Mouse (Mus musculus): ENCODE data around the gene Dpp9. TPM values are rescaled to one million over a fixed set of nuclear protein-coding genes. Genes with fewer than 3 reads are reported as not detected.

Gene Dpp9
- total RNA-seq, 2 experiments from 2014 or later = 43.7 to 44.3 TPM

GRCm38 (mm10) chr17:56139858-56140595 is 78.7 kb downstream of the Dpp9 start, which contains the start of gene Sema6b:
TSS of gene Sema6b (minus strand) at chr17:56140343.
- peak in 1 of 2 experiments; percentile 76 for DNase-seq

- peak in 1 of 2 experiments; percentile 9 for DNase-seq
Observed at GRCm38 (mm10) chr17:56139355-56139754, 79.3 kb downstream of the Dpp9 start.

GRCm38 (mm10) chr17:56137839-56138613 is 80.7 kb downstream of the Dpp9 start:
- DNase-seq = peak in 1 of 2 experiments; percentile 21

Small RNA genes lying within 50 kb of the gene (microRNA-seq; reads per million reads assigned to microRNA genes)
- gene Gm44397 (0 reads per million in 2 experiments), gene Mir7b (7.2 to 7.8 reads per million in 2 experiments)

Other genes with a start within 250 kb of the Dpp9 start
- 1 to 10 TPM; 1.1 to 1.9 TPM for gene Shd, start 248.4 kb downstream of the Dpp9 start, total RNA-seq (2021)
- gene Fsd1, start 232.4 kb downstream of the Dpp9 start, total RNA-seq (2021) = not detected
- gene Stap2, start 213.3 kb downstream of the Dpp9 start, total RNA-seq (2021) = 10 to 100 TPM; 12.3 to 12.9 TPM
- gene Mpnd, start 213.2 kb downstream of the Dpp9 start, total RNA-seq (2021) = 10 to 100 TPM; 59.7 to 60.5 TPM
- gene Sh3gl1, start 182.3 kb downstream of the Dpp9 start, total RNA-seq (2021) = 10 to 100 TPM; 11.7 to 13.7 TPM
- 1 to 10 TPM; 1.1 to 1.3 TPM for gene Chaf1a, start 178.5 kb downstream of the Dpp9 start, total RNA-seq (2021)
- 10 to 100 TPM; 51.4 to 57.0 TPM for gene Ubxn6, start 143.9 kb downstream of the Dpp9 start, total RNA-seq (2021)
- gene Hdgfl2, start 139.3 kb downstream of the Dpp9 start, total RNA-seq (2021) = 10 to 100 TPM; 30.6 to 37.2 TPM
- 100 to 1,000 TPM; 118 to 175 TPM for gene Plin4, start 109.1 kb downstream of the Dpp9 start, total RNA-seq (2021)
- gene Plin5, start 101.3 kb downstream of the Dpp9 start, total RNA-seq (2021) = 100 to 1,000 TPM; 166 TPM
- 10 to 100 TPM; 56.2 to 65.4 TPM for gene Lrg1, start 96.9 kb downstream of the Dpp9 start, total RNA-seq (2021)
- 10 to 100 TPM; 12.5 to 13.5 TPM for gene Sema6b, start 78.6 kb downstream of the Dpp9 start, total RNA-seq (2021)
- gene Tnfaip8l1, start 56.4 kb downstream of the Dpp9 start, total RNA-seq (2021) = 1 to 10 TPM; 1.3 to 1.5 TPM
- 10 to 100 TPM; 25.4 to 26.1 TPM for gene Mydgf, start 35.0 kb downstream of the Dpp9 start, total RNA-seq (2021)
- gene Fem1a, start 37.9 kb upstream of the Dpp9 start, total RNA-seq (2021) = 100 to 1,000 TPM; 115 to 117 TPM
- gene Ticam1, start 57.9 kb upstream of the Dpp9 start, total RNA-seq (2021) = 1 to 10 TPM; 9.1 to 9.2 TPM
- 100 to 1,000 TPM; 178 to 190 TPM for gene Plin3, start 74.0 kb upstream of the Dpp9 start, total RNA-seq (2021)
- gene Arrdc5, start 81.4 kb upstream of the Dpp9 start, total RNA-seq (2021) = not detected
- gene Uhrf1, start 84.4 kb upstream of the Dpp9 start, total RNA-seq (2021) = 1 to 10 TPM; 1.4 to 2.5 TPM
- gene Kdm4b, start 107.2 kb upstream of the Dpp9 start, total RNA-seq (2021) = 10 to 100 TPM; 29.6 to 30.3 TPM

All from heart, adult 18-20 months (tissue).